Comparison of ENCODE assay signal across 10 mouse cellular contexts in the genomic region with DNA sequence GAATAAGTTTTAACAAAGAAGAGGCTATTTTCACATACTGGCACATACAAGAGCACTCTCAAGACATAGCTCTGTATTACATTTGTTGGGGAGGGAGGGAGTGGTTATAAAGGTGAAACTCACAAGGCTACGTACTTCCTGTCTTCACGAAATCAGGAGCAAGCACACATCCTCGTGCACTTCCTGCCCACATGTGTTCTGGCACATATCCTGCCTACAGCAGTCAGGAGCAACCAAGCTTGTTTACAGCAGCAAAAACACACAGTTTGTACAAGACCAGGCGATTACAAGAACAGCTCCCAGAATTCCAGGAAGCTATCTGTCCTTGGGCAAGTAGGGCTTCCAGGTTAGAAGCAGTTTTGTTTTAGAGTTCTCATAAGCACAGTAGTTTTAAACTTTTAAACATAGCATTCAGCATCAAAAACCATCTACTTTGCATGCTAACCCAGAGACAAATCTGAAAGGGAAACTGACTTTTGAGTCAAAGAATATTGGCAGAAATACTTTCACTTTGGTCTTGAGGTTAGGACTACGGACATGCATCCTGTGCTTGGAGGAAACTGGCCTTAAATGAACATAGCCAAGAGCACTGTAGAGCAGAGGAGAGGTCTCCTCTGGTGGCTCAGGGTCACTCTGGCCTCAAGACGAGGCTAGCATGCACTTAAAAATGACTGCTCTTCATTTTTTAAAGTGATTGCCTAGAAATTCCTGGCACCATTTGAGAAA.
DNase-seq lines count a peak whose midpoint lies in the region; ATAC-seq and TF ChIP-seq lines count a peak whose summit lies in the region.
"Had no signal": no experiment of that assay in that cellular context is flagged by ENCODE, and none has a peak within 500 bp of the region (broad histone marks: within the 10 kb centered on the region; RNA-seq: fewer than 3 reads in every experiment).

No protein-coding gene starts in this region.

- H3K27me3 ChIP-seq in heart, embryonic 13.5 days (replicated peaks) = no peaks in the 10 kb centered on the region
- H3K27me3 ChIP-seq in hindbrain, embryonic 13.5 days = no peaks in the 10 kb centered on the region
- no peaks in the 10 kb centered on the region for H3K27me3 ChIP-seq in intestine, postnatal 0 days (replicated peaks; ENCODE audit: control insufficient read depth, insufficient read depth, low read length)
- H3K27me3 ChIP-seq: embryonic facial prominence, embryonic 12.5 days had no signal

- no peak for TF ChIP-seq CTCF in intestine, postnatal 0 days (IDR thresholded peaks at IDR 0.05; ENCODE audit: low read depth)

- no peak overlapping the region for H3K9ac ChIP-seq in heart, embryonic 13.5 days
- H3K9ac ChIP-seq in hindbrain, embryonic 13.5 days = no peak overlapping the region
- H3K9ac ChIP-seq in intestine, postnatal 0 days (ENCODE audit: low read depth, low read length) = no peak overlapping the region
- H3K9ac ChIP-seq: embryonic facial prominence, embryonic 12.5 days had no signal

- peak; percentile 15 to 76 for DNase-seq in heart, adult 18-20 months
- no peak for DNase-seq in heart, postnatal 14 days
- DNase-seq in 416B (ENCODE audit: low read depth) = peak; percentile 94
- DNase-seq in lung, postnatal 14 days = peak; percentile 13
- no peak for DNase-seq in cerebellum, adult 11-12 months

- H3K27ac ChIP-seq in heart, embryonic 13.5 days (replicated peaks) = peak overlapping the region; percentile 50
- H3K27ac ChIP-seq in hindbrain, embryonic 13.5 days = no peak overlapping the region
- no peak overlapping the region for H3K27ac ChIP-seq in intestine, postnatal 0 days (ENCODE audit: low read depth, low read length)
- H3K27ac ChIP-seq: embryonic facial prominence, embryonic 12.5 days had no signal

- H3K9me3 ChIP-seq in heart, embryonic 13.5 days = no peaks in the 10 kb centered on the region
- no peaks in the 10 kb centered on the region for H3K9me3 ChIP-seq in hindbrain, embryonic 13.5 days
- H3K9me3 ChIP-seq in intestine, postnatal 0 days (ENCODE audit: control insufficient read depth) = no peaks in the 10 kb centered on the region
- H3K9me3 ChIP-seq: embryonic facial prominence, embryonic 12.5 days had no signal

- H3K4me1 ChIP-seq in heart, embryonic 13.5 days = no peaks in the 10 kb centered on the region
- no peaks in the 10 kb centered on the region for H3K4me1 ChIP-seq in hindbrain, embryonic 13.5 days (replicated peaks)
- H3K4me1 ChIP-seq in intestine, postnatal 0 days (replicated peaks; ENCODE audit: control insufficient read depth, insufficient read depth, low read length) = no peaks in the 10 kb centered on the region
- H3K4me1 ChIP-seq: embryonic facial prominence, embryonic 12.5 days had no signal

- intact Hi-C loops in heart, postnatal 14 days (cut with DNase I) = no loop called here

- H3K4me2 ChIP-seq in heart, embryonic 13.5 days = no peak overlapping the region
- no peak overlapping the region for H3K4me2 ChIP-seq in hindbrain, embryonic 13.5 days
- no peak overlapping the region for H3K4me2 ChIP-seq in intestine, postnatal 0 days (replicated peaks; ENCODE audit: low read depth)
- H3K4me2 ChIP-seq: embryonic facial prominence, embryonic 12.5 days had no signal

- H3K4me3 ChIP-seq in heart, embryonic 13.5 days = no peak overlapping the region
- H3K4me3 ChIP-seq in hindbrain, embryonic 13.5 days = no peak overlapping the region
- no peak overlapping the region for H3K4me3 ChIP-seq in intestine, postnatal 0 days (ENCODE audit: low read depth, low read length)
- H3K4me3 ChIP-seq: embryonic facial prominence, embryonic 12.5 days had no signal

- 52% methylated on average over 6 of the region's 6 CpGs for WGBS in heart, embryonic 13.5 days
- 83% methylated on average over 6 of the region's 6 CpGs for WGBS in hindbrain, embryonic 13.5 days
- 54% methylated on average over 6 of the region's 6 CpGs for WGBS in intestine, postnatal 0 days

- no peaks in the 10 kb centered on the region for H3K36me3 ChIP-seq in heart, embryonic 13.5 days
- H3K36me3 ChIP-seq in hindbrain, embryonic 13.5 days = no peaks in the 10 kb centered on the region
- no peaks in the 10 kb centered on the region for H3K36me3 ChIP-seq in intestine, postnatal 0 days (ENCODE audit: control insufficient read depth, insufficient read depth)
- H3K36me3 ChIP-seq: embryonic facial prominence, embryonic 12.5 days had no signal

- no peak for ATAC-seq in heart, embryonic 13.5 days (ENCODE audit: extremely low read depth, insufficient number of reproducible peaks, low FRiP score, low TSS enrichment)
- no peak for ATAC-seq in hindbrain, embryonic 13.5 days (ENCODE audit: low FRiP score)
- no peak for ATAC-seq in intestine, postnatal 0 days
- ATAC-seq: midbrain, embryonic 16.5 days had no signal

Comparison
In these comparisons a context has a peak if more than half of its experiments do, and no peak if none do; other contexts are left out.
1. DNase-seq: peak in heart, adult 18-20 months (2 of 2), 416B (single experiment) and lung, postnatal 14 days (single experiment); none in heart, postnatal 14 days (0 of 2) and cerebellum, adult 11-12 months (single experiment).